Mouse (Mus musculus): Measurements from ENCODE around the gene Smyd3.

Gene Smyd3

GRCm38 (mm10) chr1:179458236-179458986 lies 59.4 kb downstream of the Smyd3 start:
- no peak for DNase-seq

GRCm38 (mm10) chr1:179454600-179454999 lies 63.2 kb downstream of the Smyd3 start:
- DNase-seq = no peak

GRCm38 (mm10) chr1:179451211-179451610 lies 66.6 kb downstream of the Smyd3 start:
- DNase-seq = peak; percentile 47 to 74

GRCm38 (mm10) chr1:179446845-179447212 lies 71.0 kb downstream of the Smyd3 start:
- DNase-seq = no peak

GRCm38 (mm10) chr1:179446127-179446844 lies 71.6 kb downstream of the Smyd3 start:
- DNase-seq = peak; percentile 33 to 37

GRCm38 (mm10) chr1:179443835-179444234 lies 74.0 kb downstream of the Smyd3 start:
- DNase-seq = no peak

GRCm38 (mm10) chr1:179443423-179443822 lies 74.4 kb downstream of the Smyd3 start:
- no peak for DNase-seq

GRCm38 (mm10) chr1:179436596-179436995 lies 81.2 kb downstream of the Smyd3 start:
- DNase-seq = peak in 1 of 2 experiments; percentile 15

GRCm38 (mm10) chr1:179434443-179435260 lies 83.2 kb downstream of the Smyd3 start:
- DNase-seq = no peak

GRCm38 (mm10) chr1:179433828-179434227 lies 84.0 kb downstream of the Smyd3 start:
- DNase-seq = no peak

- no peak for DNase-seq
These were observed 84.5 kb downstream of the Smyd3 start for GRCm38 (mm10) chr1:179433355-179433754.

GRCm38 (mm10) chr1:179430077-179430476 lies 87.8 kb downstream of the Smyd3 start:
- no peak for DNase-seq

GRCm38 (mm10) chr1:179424879-179425472 lies 92.9 kb downstream of the Smyd3 start:
- peak in 1 of 2 experiments; percentile 15 for DNase-seq

GRCm38 (mm10) chr1:179419091-179419490 lies 98.8 kb downstream of the Smyd3 start:
- DNase-seq = no peak

GRCm38 (mm10) chr1:179408086-179408485 lies 109.8 kb downstream of the Smyd3 start:
- no peak for DNase-seq

- no peak for DNase-seq
These were observed 117.0 kb downstream of the Smyd3 start for GRCm38 (mm10) chr1:179400835-179401234.

- DNase-seq = no peak
These were observed 119.2 kb downstream of the Smyd3 start for GRCm38 (mm10) chr1:179398639-179399038.

GRCm38 (mm10) chr1:179386237-179386975 lies 131.4 kb downstream of the Smyd3 start:
- no peak for DNase-seq

- DNase-seq = no peak
These were observed 132.2 kb downstream of the Smyd3 start for GRCm38 (mm10) chr1:179385691-179386090.

- DNase-seq = peak; percentile 62 to 71
These were observed 133.5 kb downstream of the Smyd3 start for GRCm38 (mm10) chr1:179384296-179384695.

- DNase-seq = no peak
These were observed 139.7 kb downstream of the Smyd3 start for GRCm38 (mm10) chr1:179378102-179378501.

- no peak for DNase-seq
These were observed 142.9 kb downstream of the Smyd3 start for GRCm38 (mm10) chr1:179374987-179375386.

All from cerebellum, postnatal 14 days (tissue).